Mouse (Mus musculus): ENCODE results near the gene Lsmem1. TPM values are rescaled to one million over a fixed set of nuclear protein-coding genes. Genes with fewer than 3 reads are reported as not detected.
"Not testable (repeated sequence)": the region's sequence is repeated elsewhere in the genome, so short reads cannot be mapped to it uniquely, and the experiment has no call there.

Gene Lsmem1
- polyA plus RNA-seq, 1 experiment from 2014 or later: not detected

DNA sequence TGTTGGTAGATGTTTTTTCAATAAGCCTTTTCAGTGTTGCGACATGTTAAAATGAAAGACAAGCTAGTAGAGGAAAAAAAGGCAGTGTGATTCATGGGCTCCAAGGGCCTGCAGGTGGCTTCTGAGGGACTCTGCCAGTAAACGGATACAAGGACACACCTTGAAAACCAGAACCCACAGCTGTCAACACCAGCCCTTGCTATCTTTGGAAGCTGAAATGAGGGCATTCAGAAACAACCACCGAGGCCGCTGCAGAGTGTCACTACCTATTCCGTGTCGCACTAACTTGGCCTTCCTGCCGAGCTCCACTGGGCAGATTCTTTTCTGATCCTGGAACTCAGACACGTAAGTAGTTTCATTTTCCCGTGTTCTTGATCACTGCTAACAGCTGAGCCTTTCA, 863 bp downstream of the Lsmem1 start:
- H3K79me2 ChIP-seq (ENCODE audit: inconsistent target): no peaks in the 10 kb centered on the region
- WGBS (ENCODE audit: missing documents): 81% methylated on average over 8 of the region's 9 CpGs
- H3K4me3 ChIP-seq (ENCODE audit: inconsistent target): no peak overlapping the region
- H3K27ac ChIP-seq: no peak overlapping the region
- peaks cover 17% of the 10 kb centered on the region for H3K36me3 ChIP-seq (ENCODE audit: inconsistent target)

DNA sequence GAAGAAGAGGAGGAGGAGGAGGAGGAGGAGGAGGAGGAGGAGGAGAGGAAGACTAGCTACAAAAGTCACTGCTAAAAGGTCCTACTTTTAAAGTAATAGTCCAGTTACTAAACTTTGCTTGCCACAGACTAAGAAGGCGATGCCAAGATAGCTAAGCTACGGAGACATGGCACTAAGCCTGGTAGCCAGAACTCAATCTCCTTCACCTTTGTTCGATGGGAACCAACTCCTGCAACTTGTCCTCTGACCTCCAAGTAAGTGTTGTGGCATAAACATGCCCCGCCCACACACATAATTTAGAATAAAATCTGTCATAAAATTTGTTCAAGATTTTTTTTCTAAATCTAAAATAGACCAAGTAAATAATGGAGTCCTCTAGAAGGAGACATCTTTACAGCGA, 1.3 kb downstream of the Lsmem1 start:
- Histone ChIP-seq H3K27ac (no peak overlapping the region), H3K36me3 (ENCODE audit: inconsistent target) (peaks cover 13% of the 10 kb centered on the region), H3K4me3 (ENCODE audit: inconsistent target) (no peak overlapping the region), H3K79me2 (ENCODE audit: inconsistent target) (no peaks in the 10 kb centered on the region)
- 80% methylated on average over 4 of the region's 5 CpGs for WGBS (ENCODE audit: missing documents)

DNA sequence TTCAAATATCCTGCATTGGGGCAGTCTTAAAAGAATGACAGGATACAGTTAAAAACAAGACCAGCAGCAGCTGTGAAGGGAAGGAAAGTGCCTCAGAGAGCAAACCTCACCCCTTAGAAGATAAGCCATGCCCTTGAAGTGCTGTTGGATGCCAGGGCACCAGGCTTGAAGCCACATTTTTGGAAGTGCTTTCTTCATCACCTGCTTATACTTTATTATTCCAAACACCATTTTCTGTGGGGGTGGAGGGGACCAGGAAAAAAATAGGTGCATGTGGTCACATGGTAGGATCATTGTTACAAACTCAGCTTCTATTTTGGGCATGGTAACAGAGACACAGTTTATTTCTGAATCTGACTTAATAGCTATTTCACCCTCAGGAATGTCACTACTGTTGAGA, 1.8 kb downstream of the Lsmem1 start:
- Histone ChIP-seq H3K36me3 (ENCODE audit: inconsistent target) (peaks cover 8% of the 10 kb centered on the region), H3K4me3 (ENCODE audit: inconsistent target) (no peak overlapping the region), H3K79me2 (ENCODE audit: inconsistent target) (no peaks in the 10 kb centered on the region), H3K27ac (no peak overlapping the region)

DNA sequence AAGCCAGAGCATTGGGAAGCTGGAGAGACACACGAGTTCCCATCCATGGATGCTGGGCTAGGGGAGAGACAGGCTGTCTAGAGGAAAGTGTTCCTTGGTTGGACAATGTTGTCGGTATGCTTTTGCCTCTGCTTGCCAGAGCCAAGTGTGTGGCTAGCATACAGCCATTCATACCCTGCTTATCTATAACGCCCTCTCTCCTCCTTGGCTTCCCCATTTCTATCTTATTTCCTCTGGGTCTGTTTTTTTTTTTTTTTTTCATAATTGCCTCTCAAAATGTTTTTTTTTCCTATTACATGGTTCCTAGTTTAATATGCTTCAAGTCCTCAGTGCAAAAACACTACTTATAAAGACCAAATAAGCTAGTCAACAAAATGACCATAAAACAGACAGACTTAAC, 13.8 kb downstream of the Lsmem1 start:
- 19% methylated on average over 3 of the region's 3 CpGs for WGBS (ENCODE audit: missing documents)
- Histone ChIP-seq H3K36me3 (ENCODE audit: inconsistent target) (no peaks in the 10 kb centered on the region), H3K27ac (no peak overlapping the region), H3K79me2 (ENCODE audit: inconsistent target) (no peaks in the 10 kb centered on the region), H3K4me3 (ENCODE audit: inconsistent target) (no peak overlapping the region)

DNA sequence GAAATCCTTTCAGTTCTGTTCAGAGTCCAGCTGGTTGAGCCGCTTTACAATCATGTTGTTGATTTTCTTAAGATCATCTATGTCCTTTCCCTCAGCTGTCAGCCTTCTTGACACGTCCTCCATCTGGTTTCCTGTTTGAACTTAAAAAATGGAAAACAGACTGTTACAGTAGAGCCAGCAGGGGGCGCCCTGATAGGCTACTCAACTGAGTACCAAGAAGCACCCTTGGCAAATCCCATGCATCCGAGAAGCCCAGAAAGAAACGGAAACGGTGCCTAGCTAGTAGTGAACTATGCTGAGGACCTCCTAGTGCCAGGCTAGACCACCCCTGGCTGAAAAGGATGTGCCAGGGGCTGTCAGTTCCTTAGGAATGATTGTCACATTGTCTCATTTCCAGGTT, 22.2 kb downstream of the Lsmem1 start:
- H3K4me3 ChIP-seq (ENCODE audit: inconsistent target): no peak overlapping the region
- H3K36me3 ChIP-seq (ENCODE audit: inconsistent target): no peaks in the 10 kb centered on the region
- 41% methylated on average over 6 of the region's 6 CpGs for WGBS (ENCODE audit: missing documents)
- H3K27ac ChIP-seq: no peak overlapping the region
- no peaks in the 10 kb centered on the region for H3K79me2 ChIP-seq (ENCODE audit: inconsistent target)

DNA sequence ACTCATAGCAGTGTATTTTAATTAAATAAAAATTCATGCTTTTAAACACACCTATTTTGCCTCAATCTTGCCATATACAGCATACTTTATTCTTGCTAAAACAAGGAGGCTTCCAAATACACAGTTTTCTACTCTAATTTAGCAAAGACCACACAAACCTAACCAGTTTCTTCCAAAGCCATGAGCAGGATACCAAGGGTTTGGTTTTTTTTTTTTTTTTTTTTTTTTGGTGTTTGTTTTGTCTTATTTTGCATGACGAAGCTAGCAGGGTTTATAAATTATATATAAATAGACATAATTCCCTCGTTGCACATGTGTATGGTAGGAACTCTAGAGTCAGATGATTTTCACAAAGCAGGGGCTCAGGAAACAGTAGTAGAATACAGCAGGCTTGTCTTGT, 23.1 kb downstream of the Lsmem1 start:
- Histone ChIP-seq H3K27ac (no peak overlapping the region), H3K4me3 (ENCODE audit: inconsistent target) (no peak overlapping the region)
- 84% methylated on average over 2 of the region's 2 CpGs for WGBS (ENCODE audit: missing documents)

DNA sequence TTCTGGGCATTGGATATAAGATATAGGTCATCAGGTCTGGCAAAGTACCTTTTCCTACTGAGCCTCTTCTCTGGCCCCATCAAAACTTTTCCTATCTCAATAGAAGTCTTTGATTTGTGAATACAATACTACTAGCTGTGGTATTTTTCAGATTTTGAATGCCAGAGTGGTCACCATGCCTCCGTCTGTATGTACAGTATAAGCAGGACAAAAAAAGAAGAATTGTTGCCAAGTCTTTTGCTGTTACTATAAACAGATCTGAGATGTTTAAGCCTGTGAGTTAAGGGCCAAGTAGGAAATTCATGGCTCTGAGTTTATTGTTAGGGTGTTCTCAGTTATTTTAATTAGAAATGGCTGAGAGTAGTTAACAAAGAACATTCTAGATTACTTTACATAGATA, 24.1 kb downstream of the Lsmem1 start:
- H3K4me3 ChIP-seq (ENCODE audit: inconsistent target); H3K79me2 ChIP-seq (ENCODE audit: inconsistent target); H3K36me3 ChIP-seq (ENCODE audit: inconsistent target); H3K27ac ChIP-seq: not testable (repeated sequence)
- WGBS (ENCODE audit: missing documents): 100% methylated on average over 1 of the region's 1 CpGs

More for the DNA sequence above, 23.1 kb downstream of the Lsmem1 start:
- H3K79me2 ChIP-seq (ENCODE audit: inconsistent target): no peaks in the 10 kb centered on the region
- H3K36me3 ChIP-seq (ENCODE audit: inconsistent target): no peaks in the 10 kb centered on the region

DNA sequence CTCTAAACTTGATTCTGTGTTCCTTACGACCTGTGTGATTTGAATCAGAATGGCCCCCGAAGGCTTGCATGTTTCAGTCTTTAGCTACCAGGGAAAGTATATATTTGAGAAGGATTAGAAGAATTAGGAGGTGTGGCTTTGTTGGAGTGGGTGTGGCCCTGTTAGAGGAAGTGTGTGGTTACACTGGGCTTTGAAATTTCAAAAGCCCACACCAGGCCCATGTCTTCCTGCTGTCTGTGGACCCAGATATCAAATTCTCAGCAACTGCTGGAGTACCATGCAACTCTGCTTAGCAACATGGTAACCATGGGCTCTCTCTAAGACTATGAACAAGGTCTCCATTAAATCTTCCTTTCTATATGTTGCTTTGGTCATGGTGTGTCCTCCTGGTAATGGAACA, 27.7 kb downstream of the Lsmem1 start:
- Histone ChIP-seq H3K4me3 (ENCODE audit: inconsistent target) (no peak overlapping the region), H3K36me3 (ENCODE audit: inconsistent target) (no peaks in the 10 kb centered on the region), H3K27ac (no peak overlapping the region), H3K79me2 (ENCODE audit: inconsistent target) (no peaks in the 10 kb centered on the region)
- WGBS (ENCODE audit: missing documents): 95% methylated on average over 2 of the region's 2 CpGs

DNA sequence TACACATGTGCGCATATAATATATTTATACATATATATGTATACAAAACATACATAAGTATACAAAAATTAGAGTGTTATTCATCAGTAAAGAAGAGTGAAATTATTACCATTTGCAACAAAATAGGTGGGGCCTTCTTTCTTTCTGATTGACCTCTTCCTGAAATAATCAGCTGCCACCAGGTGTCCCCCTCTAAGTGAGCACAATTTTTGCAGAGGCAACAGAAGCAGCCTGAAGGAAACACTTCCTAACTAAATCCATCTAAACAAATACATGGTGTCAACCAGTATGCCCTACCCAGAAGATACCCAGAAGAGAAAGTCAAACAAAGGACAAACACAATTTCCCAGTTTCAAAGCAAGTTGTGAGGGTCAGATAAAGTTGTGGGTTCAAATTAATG, 29.6 kb downstream of the Lsmem1 start:
- WGBS (ENCODE audit: missing documents): no CpG with 5 or more reads among the region's 1 CpGs
- H3K4me3 ChIP-seq (ENCODE audit: inconsistent target): no peak overlapping the region
- H3K36me3 ChIP-seq (ENCODE audit: inconsistent target): no peaks in the 10 kb centered on the region
- H3K79me2 ChIP-seq (ENCODE audit: inconsistent target): no peaks in the 10 kb centered on the region
- H3K27ac ChIP-seq: no peak overlapping the region

DNA sequence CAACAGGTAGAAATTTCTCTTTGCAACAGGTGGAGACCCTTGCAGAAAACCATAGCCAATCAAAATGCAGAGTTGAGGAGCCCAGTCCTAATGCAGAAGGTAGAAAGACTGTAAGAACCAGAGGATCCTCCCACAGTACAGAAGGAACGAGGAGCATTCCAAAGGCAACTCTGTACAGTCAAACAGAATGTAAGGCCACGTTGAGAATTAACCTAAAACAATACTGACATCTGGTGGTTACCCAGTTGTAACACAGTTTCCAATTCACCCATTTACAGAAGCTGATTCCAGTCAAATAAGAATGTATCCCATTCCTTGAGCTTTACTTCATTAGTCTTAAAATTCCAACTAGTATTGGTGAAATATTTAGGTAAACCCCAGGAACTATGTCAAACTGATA, 34.7 kb downstream of the Lsmem1 start:
- Histone ChIP-seq H3K79me2 (ENCODE audit: inconsistent target) (no peaks in the 10 kb centered on the region), H3K27ac (no peak overlapping the region), H3K36me3 (ENCODE audit: inconsistent target) (no peaks in the 10 kb centered on the region), H3K4me3 (ENCODE audit: inconsistent target) (no peak overlapping the region)
- WGBS (ENCODE audit: missing documents): 8% methylated on average over 2 of the region's 2 CpGs

DNA sequence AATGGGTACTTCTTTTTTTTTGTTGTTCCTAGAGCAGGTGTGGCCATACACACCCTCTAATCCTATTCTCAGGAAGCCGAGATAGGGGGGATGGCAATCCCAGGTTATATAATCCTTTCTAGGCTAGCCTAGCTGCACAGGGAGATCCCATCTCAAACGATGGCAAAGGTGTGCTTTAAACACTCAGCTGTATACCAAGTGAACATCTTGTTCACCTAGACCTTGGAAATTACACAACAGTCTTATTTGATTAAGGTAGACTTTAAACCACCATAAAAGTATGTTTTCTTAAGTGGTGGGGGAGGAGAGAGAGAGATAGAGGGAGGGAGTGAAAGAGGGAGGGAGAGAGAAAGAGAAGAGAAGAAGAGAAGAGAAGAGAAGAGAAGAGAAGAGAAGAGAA, 38.5 kb downstream of the Lsmem1 start:
- WGBS (ENCODE audit: missing documents): 95% methylated on average over 2 of the region's 2 CpGs
- no peaks in the 10 kb centered on the region for H3K36me3 ChIP-seq (ENCODE audit: inconsistent target)
- no peak overlapping the region for H3K4me3 ChIP-seq (ENCODE audit: inconsistent target)
- H3K79me2 ChIP-seq (ENCODE audit: inconsistent target): no peaks in the 10 kb centered on the region
- no peak overlapping the region for H3K27ac ChIP-seq

DNA sequence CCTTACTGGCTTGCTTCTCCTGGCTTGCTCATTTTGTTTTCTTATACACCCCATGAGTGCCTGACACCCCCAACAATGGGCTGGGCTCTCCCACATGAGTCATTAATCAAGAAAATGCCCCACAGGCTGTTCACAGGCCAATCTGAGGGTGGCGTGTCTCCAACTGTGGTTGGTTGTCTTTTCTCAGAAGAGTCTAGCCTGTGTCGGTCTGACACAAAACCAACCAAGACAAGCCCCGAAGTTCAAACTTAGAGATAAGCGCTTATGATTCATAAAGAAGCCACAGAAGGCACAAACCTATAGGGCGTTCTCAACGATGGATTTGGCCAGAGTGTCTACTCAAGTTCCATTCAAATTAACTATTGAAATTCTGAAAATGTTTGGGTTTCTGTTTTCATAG, 45.1 kb downstream of the Lsmem1 start:
- Histone ChIP-seq H3K79me2 (ENCODE audit: inconsistent target) (no peaks in the 10 kb centered on the region), H3K36me3 (ENCODE audit: inconsistent target) (no peaks in the 10 kb centered on the region), H3K27ac (no peak overlapping the region), H3K4me3 (ENCODE audit: inconsistent target) (no peak overlapping the region)
- 97% methylated on average over 6 of the region's 6 CpGs for WGBS (ENCODE audit: missing documents)

DNA sequence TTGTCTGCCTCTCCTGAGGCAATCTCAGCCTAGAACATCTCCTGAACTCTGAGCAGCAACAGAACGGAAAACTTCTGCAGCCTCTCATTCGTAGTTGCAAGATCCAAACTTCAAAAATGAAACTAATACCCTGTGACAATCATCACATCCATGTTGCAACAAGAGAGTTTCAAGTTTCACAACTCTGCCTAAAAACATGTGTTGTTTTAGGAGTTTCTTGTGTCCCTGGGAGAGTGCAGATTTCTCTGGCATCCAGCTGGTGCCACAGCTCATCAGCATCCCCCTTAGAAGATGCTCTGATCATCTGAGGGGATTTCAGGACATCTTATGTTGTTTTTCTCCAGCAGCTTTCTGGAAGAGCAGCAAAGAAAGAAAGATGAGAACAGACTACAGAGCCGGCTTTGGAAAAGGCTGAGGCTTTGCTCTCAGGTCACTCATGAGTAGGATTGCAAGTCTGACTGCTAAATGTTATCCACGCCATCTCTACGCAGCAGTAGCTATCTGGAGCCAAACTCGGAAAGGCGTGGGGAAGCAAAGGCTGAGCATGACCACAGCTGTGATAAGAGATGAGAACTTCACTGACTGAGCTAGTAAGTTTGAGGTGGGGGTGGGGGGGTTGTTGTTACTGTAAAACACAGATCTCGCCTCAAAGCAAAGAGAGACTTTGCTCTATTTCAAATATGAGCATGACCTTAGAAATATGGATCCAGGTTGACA, 46.8 kb downstream of the Lsmem1 start:
- 67% methylated on average over 8 of the region's 8 CpGs for WGBS (ENCODE audit: missing documents)
- H3K27ac ChIP-seq: no peak overlapping the region
- no peaks in the 10 kb centered on the region for H3K79me2 ChIP-seq (ENCODE audit: inconsistent target)
- H3K36me3 ChIP-seq (ENCODE audit: inconsistent target): no peaks in the 10 kb centered on the region
- H3K4me3 ChIP-seq (ENCODE audit: inconsistent target): no peak overlapping the region

DNA sequence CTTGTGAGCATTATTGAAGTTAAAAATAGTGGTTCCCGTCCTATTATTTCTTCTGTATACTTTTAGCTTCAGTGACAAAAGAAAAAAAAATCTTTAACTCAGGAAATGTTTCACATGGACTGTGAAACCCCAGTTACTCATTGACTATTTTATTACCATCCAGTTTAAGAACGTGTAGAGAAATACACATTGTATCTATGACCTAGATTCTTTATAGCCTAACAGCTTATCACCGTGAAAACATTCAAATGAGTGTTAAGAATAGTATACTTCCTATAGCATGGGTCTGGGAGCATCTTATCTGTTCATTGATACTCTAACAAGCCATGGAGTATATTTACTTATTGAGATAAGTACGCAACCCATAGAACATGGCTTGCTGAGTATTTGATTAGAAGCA, 52.0 kb downstream of the Lsmem1 start:
- no peak overlapping the region for H3K27ac ChIP-seq
- WGBS (ENCODE audit: missing documents): 92% methylated on average over 4 of the region's 4 CpGs
- no peak overlapping the region for H3K4me3 ChIP-seq (ENCODE audit: inconsistent target)
- H3K36me3 ChIP-seq (ENCODE audit: inconsistent target): no peaks in the 10 kb centered on the region
- H3K79me2 ChIP-seq (ENCODE audit: inconsistent target): no peaks in the 10 kb centered on the region

DNA sequence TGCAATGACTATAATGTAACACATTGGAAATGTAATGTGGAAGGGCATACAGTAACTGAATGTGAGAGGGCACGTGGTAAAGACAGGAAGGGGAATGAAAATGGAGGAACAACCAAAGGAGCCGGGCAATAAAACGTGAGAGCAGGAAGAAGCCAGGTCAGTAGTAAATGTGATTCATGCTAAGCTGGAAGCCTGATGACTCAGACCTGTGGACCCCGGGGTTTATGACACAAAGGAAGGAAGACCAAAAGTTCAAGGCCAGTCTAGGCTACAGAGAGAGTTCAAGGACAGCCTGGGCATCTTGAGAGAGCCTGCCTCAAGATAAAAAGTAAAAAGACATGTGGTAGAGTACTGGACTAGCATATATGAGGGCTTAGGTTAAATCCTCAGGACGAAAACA, 52.8 kb downstream of the Lsmem1 start:
- Histone ChIP-seq H3K27ac (no peak overlapping the region), H3K36me3 (ENCODE audit: inconsistent target) (no peaks in the 10 kb centered on the region), H3K4me3 (ENCODE audit: inconsistent target) (no peak overlapping the region), H3K79me2 (ENCODE audit: inconsistent target) (no peaks in the 10 kb centered on the region)
- WGBS (ENCODE audit: missing documents): 33% methylated on average over 5 of the region's 5 CpGs

DNA sequence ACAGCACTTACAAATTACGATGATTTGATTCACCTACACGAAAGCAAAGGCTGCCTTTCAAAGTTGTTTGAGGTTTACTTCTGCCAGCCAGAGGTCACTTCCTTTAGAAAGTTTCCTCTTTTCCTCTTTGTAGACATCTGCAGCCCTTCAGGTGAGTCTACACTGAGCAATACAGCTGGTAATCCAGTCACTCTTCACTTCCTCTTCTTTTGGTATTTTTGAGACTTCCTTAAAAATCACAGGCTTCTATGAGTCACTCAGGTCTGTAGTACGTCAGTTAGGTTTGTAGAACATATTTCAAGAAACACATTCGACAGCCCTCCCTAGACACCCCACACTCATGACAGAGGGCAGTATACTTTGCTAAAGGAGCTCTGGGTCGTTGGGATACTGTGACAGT, 58.6 kb downstream of the Lsmem1 start:
- no peaks in the 10 kb centered on the region for H3K79me2 ChIP-seq (ENCODE audit: inconsistent target)
- 18% methylated on average over 5 of the region's 5 CpGs for WGBS (ENCODE audit: missing documents)
- H3K27ac ChIP-seq: no peak overlapping the region
- no peak overlapping the region for H3K4me3 ChIP-seq (ENCODE audit: inconsistent target)
- H3K36me3 ChIP-seq (ENCODE audit: inconsistent target): no peaks in the 10 kb centered on the region
